Mouse (Mus musculus): ENCODE measurements around the gene Ttc12.

The Ttc12 gene

GRCm38 (mm10) chr9:49485892-49486311 lies at the start of gene Ttc12:
Gene Ttc12, minus strand, starts transcription at chr9:49486225.
- DNase-seq (ENCODE audit: low spot score) = peak; percentile 75

- DNase-seq (ENCODE audit: low spot score) = no peak
Observed at GRCm38 (mm10) chr9:49534958-49535357, 48.9 kb upstream of the Ttc12 start.

GRCm38 (mm10) chr9:49533912-49534491 lies 48.0 kb upstream of the Ttc12 start:
- DNase-seq (ENCODE audit: low spot score) = no peak

GRCm38 (mm10) chr9:49533455-49533854 lies 47.4 kb upstream of the Ttc12 start:
- peak; percentile 33 for DNase-seq (ENCODE audit: low spot score)

GRCm38 (mm10) chr9:49531833-49532232 lies 45.8 kb upstream of the Ttc12 start:
- no peak for DNase-seq (ENCODE audit: low spot score)

- no peak for DNase-seq (ENCODE audit: low spot score)
Observed at GRCm38 (mm10) chr9:49531257-49531656, 45.2 kb upstream of the Ttc12 start.

- no peak for DNase-seq (ENCODE audit: low spot score)
Observed at GRCm38 (mm10) chr9:49530739-49531138, 44.7 kb upstream of the Ttc12 start.

GRCm38 (mm10) chr9:49529366-49529959 lies 43.4 kb upstream of the Ttc12 start:
- no peak for DNase-seq (ENCODE audit: low spot score)

GRCm38 (mm10) chr9:49528943-49529342 lies 42.9 kb upstream of the Ttc12 start:
- DNase-seq (ENCODE audit: low spot score) = no peak

GRCm38 (mm10) chr9:49528026-49528425 lies 42.0 kb upstream of the Ttc12 start:
- no peak for DNase-seq (ENCODE audit: low spot score)

- no peak for DNase-seq (ENCODE audit: low spot score)
Observed at GRCm38 (mm10) chr9:49527340-49527739, 41.3 kb upstream of the Ttc12 start.

- DNase-seq (ENCODE audit: low spot score) = no peak
Observed at GRCm38 (mm10) chr9:49524721-49525120, 38.7 kb upstream of the Ttc12 start.

- peak; percentile 22 for DNase-seq (ENCODE audit: low spot score)
Observed at GRCm38 (mm10) chr9:49523881-49524280, 37.9 kb upstream of the Ttc12 start.

- DNase-seq (ENCODE audit: low spot score) = no peak
Observed at GRCm38 (mm10) chr9:49514306-49514705, 28.3 kb upstream of the Ttc12 start.

- DNase-seq (ENCODE audit: low spot score) = no peak
Observed at GRCm38 (mm10) chr9:49510666-49511065, 24.6 kb upstream of the Ttc12 start.

- DNase-seq (ENCODE audit: low spot score) = no peak
Observed at GRCm38 (mm10) chr9:49509628-49510027, 23.6 kb upstream of the Ttc12 start.

- no peak for DNase-seq (ENCODE audit: low spot score)
Observed at GRCm38 (mm10) chr9:49509094-49509493, 23.1 kb upstream of the Ttc12 start.

- DNase-seq (ENCODE audit: low spot score) = no peak
Observed at GRCm38 (mm10) chr9:49507829-49508585, 22.0 kb upstream of the Ttc12 start.

- DNase-seq (ENCODE audit: low spot score) = no peak
Observed at GRCm38 (mm10) chr9:49504658-49505057, 18.6 kb upstream of the Ttc12 start.

- DNase-seq (ENCODE audit: low spot score) = no peak
Observed at GRCm38 (mm10) chr9:49502245-49502644, 16.2 kb upstream of the Ttc12 start.

GRCm38 (mm10) chr9:49499878-49500277 lies 13.9 kb upstream of the Ttc12 start:
- DNase-seq (ENCODE audit: low spot score) = no peak

- DNase-seq (ENCODE audit: low spot score) = peak; percentile 86
Observed at GRCm38 (mm10) chr9:49493979-49494649, 8.1 kb upstream of the Ttc12 start.

GRCm38 (mm10) chr9:49490609-49491008 lies 4.6 kb upstream of the Ttc12 start:
- peak; percentile 45 for DNase-seq (ENCODE audit: low spot score)

Data from MN1 (cell line).